Mouse (Mus musculus) ES-Bruce4 (cell line): Measurements from ENCODE around the gene Pea15a.

Source experiments
- CTCF ChIP-seq: IDR thresholded peaks from one replicate; pipeline ENCODE4 v1.8.1; 2011; ENCODE audit warnings: low read depth, low read length
- EP300 ChIP-seq: IDR thresholded peaks from 2 replicates; pipeline ENCODE4 v1.6.1; 2011; ENCODE audit warnings: low read depth, low read length; ENCODE audit not compliant: insufficient read depth
- POLR2A ChIP-seq: IDR thresholded peaks from one replicate; pipeline ENCODE4 v1.8.1; 2011; ENCODE audit warnings: low read length; ENCODE audit not compliant: insufficient read depth

- TF ChIP-seq POLR2A = no peak
- TF ChIP-seq CTCF = no peak
- no peak for TF ChIP-seq EP300
Observed at GRCm38 (mm10) chr1:172192217-172192616, 14.4 kb downstream of the Pea15a start.
